Mouse (Mus musculus) lung, postnatal 0 days (tissue): Measurements from ENCODE around the gene Neurl2.

Experiments
- CTCF ChIP-seq: IDR thresholded peaks from 2 replicates; pipeline ENCODE4 v1.5.1; 2016; ENCODE audit warnings: antibody characterized with exemption, mild to moderate bottlenecking
- EP300 ChIP-seq: IDR thresholded peaks from 2 replicates; pipeline ENCODE4 v1.6.1; 2016; ENCODE audit warnings: antibody characterized with exemption, mild to moderate bottlenecking, control low read depth

- TF ChIP-seq EP300, result no peak
- TF ChIP-seq CTCF, result peak; percentile 83
Measured at GRCm38 (mm10) chr2:164832748-164833301, 431 bp downstream of the Neurl2 start, which contains the start of gene Ctsa.
